Mouse (Mus musculus): ENCODE measurements at regions not wholly inside any gene's neighbourhood (a gene's known extent, or its start where the extent isn't known, plus 50 kb on each side); places are given as distances from the start of the nearest gene placed in this dataset.
A peak's percentile ranks its signal among the peaks of the same experiment; 100 is the strongest.
"Not testable (repeated sequence)": the region's sequence is repeated elsewhere in the genome, so short reads cannot be mapped to it uniquely, and the experiment has no call there.

DNA sequence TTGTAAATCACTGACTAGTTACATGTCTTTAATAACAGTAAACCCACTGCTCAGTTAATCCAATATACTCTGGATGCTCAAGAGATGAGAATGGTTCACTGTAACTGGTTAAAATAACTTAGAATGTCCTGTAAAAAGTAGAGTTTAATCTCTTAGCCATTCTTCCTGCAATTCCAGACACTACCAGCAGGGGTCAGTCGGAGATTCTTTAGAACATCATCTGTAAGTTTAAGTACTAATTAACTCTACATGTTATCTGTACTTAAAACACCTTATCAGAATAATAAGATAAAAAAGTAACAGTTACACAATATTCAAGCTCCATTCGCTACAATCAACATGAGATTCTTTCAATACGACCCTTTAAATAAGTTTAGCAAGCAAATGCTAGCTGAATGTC is 58.7 kb upstream of the Olig3 start:
- WGBS = 61% methylated on average over 3 of the region's 3 CpGs
- no peak overlapping the region for H3K27ac ChIP-seq
- no peak overlapping the region for H3K4me3 ChIP-seq
- H3K4me1 ChIP-seq = no peaks in the 10 kb centered on the region
- H3K9me3 ChIP-seq = no peaks in the 10 kb centered on the region
- H3K36me3 ChIP-seq (replicated peaks) = no peaks in the 10 kb centered on the region
- H3K9ac ChIP-seq = no peak overlapping the region
- H3K27me3 ChIP-seq (replicated peaks) = no peaks in the 10 kb centered on the region
- no peak for ATAC-seq (replicated peaks)
- H3K4me2 ChIP-seq = no peak overlapping the region

DNA sequence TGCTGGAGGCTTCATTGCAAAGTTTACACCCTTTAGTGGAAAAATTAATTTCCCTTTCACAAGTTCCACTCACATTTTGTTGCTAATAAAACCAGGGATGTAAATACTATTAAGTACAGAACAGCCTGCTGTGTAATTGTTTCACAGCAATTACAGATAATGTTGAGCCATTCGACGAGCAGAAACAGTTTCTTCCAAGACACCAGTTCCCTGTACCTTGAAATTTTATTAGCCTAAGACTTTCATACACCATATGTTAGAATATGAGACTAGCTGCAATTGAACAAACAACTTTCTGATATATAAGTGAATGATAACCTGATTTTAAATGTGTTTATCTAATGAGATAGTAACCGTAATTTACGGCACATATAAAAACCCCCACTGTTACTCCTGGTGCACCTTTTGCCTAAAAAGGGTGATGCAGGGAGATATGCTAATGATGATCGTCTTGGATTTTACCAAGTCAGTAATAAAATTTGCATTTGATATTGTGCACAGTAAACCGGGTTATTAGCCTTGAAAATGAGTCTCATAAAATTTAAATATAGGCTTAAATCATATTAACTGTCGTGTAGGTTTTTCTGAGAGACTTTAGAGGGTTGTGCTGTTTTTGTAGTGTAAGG is 60.8 kb upstream of the Olig3 start:
- H3K27me3 ChIP-seq (replicated peaks) = no peaks in the 10 kb centered on the region
- no peaks in the 10 kb centered on the region for H3K4me1 ChIP-seq
- WGBS = 81% methylated on average over 7 of the region's 7 CpGs
- H3K9me3 ChIP-seq = no peaks in the 10 kb centered on the region
- no peak overlapping the region for H3K27ac ChIP-seq
- ATAC-seq (replicated peaks) = no peak
- no peak overlapping the region for H3K9ac ChIP-seq
- no peak overlapping the region for H3K4me3 ChIP-seq
- H3K4me2 ChIP-seq = no peak overlapping the region
- H3K36me3 ChIP-seq (replicated peaks) = no peaks in the 10 kb centered on the region

DNA sequence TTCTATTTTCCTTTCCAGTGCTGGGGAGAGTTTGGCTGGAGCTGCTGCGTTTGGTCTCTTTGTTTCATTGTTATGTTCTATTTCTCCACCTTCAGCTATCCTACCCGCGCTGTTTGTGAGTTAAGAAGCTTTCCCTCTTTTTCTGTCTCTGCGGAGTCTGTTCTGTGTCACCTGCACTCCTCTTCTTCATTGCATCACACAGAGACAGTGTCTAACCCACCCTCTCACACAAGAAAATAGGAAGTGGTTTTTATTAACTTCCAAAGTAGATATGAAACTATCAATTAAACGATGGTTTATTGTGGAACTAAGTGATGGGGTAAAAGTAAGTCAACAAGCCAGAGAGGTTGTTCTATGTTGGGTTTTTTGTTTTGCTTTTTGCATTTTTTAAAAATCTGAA is 64.9 kb upstream of the Olig3 start:
- Histone ChIP-seq H3K4me2 (no peak overlapping the region), H3K9ac (no peak overlapping the region), H3K4me1 (no peaks in the 10 kb centered on the region), H3K36me3 (replicated peaks) (no peaks in the 10 kb centered on the region), H3K27me3 (replicated peaks) (no peaks in the 10 kb centered on the region), H3K9me3 (no peaks in the 10 kb centered on the region), H3K27ac (no peak overlapping the region), H3K4me3 (no peak overlapping the region)
- no peak for ATAC-seq (replicated peaks)
- 71% methylated on average over 5 of the region's 5 CpGs for WGBS

DNA sequence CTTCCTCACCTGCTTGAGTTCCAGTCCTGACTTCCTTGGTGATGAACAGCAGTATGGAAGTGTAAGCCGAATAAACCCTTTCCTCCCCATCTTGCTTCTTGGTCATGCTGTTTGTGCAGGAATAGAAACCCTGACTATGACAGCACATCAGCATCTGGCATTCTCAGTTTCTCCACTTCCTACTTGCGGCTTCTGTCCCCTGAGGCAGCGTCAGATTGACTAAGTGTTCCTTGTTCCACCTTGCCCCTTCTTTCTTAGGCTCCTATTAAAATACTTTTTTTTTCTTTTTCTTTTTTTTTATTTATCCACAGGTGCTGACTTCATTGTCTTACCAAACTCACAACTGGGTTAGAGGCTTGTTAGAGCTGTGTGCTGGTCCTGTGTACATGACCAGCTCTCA is 65.3 kb upstream of the Olig3 start:
- H3K9ac ChIP-seq; H3K4me1 ChIP-seq; H3K27me3 ChIP-seq (replicated peaks); ATAC-seq (replicated peaks); H3K4me3 ChIP-seq; H3K4me2 ChIP-seq; H3K36me3 ChIP-seq (replicated peaks); H3K27ac ChIP-seq; H3K9me3 ChIP-seq: not testable (repeated sequence)
- 97% methylated on average over 3 of the region's 3 CpGs for WGBS

DNA sequence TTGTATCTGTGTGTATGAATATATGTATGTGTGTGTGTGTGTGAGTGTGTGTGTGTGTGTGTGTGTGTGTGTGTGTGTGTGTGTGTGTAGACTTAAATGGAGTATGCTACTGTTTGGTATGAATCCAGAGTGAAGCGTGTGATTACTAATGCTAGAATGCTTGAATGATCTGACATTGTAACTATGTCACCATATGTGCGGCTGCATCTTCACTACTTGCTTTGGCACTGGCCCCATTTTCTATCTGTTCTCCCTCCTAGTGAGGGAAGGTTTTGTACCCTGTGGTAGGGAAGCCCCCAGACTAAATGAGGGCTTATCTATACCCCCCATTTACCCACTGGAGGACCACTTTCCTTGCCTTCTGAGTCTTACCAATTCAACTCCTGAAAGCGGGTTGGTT is 74.2 kb upstream of the Olig3 start:
- ATAC-seq (replicated peaks) = no peak
- WGBS = 88% methylated on average over 3 of the region's 3 CpGs
- Histone ChIP-seq H3K36me3 (replicated peaks) (no peaks in the 10 kb centered on the region), H3K27me3 (replicated peaks) (no peaks in the 10 kb centered on the region), H3K4me3 (no peak overlapping the region), H3K4me2 (no peak overlapping the region), H3K27ac (no peak overlapping the region), H3K9me3 (no peaks in the 10 kb centered on the region), H3K9ac (no peak overlapping the region), H3K4me1 (0 out of 2 replicates have a peak, but pooled peaks cover 4% of the 10 kb centered on the region)

DNA sequence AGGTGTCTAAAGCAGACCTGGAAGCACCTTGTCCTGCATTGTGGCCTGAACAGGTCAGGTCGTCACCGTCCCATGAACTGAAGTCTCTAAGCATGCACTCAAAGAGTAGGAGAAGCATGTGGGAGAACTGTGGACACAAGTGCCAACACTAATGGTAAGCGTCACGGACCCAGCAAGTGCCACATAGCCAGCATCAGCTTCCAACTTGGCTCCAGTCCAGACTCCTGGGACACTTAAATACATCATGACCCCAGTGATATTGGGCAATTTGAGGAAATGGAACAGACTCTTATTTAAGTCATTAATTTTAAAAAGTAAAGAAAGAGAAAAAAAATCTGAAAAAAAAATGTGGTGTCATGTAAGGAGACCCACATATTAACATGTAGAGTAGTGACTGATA is 75.3 kb upstream of the Olig3 start:
- Histone ChIP-seq H3K4me1 (0 out of 2 replicates have a peak, but pooled peaks cover 6% of the 10 kb centered on the region), H3K36me3 (replicated peaks) (no peaks in the 10 kb centered on the region), H3K27me3 (replicated peaks) (no peaks in the 10 kb centered on the region), H3K9me3 (no peaks in the 10 kb centered on the region), H3K4me3 (no peak overlapping the region), H3K9ac (no peak overlapping the region), H3K27ac (no peak overlapping the region), H3K4me2 (no peak overlapping the region)
- ATAC-seq (replicated peaks) = no peak
- 89% methylated on average over 4 of the region's 4 CpGs for WGBS

DNA sequence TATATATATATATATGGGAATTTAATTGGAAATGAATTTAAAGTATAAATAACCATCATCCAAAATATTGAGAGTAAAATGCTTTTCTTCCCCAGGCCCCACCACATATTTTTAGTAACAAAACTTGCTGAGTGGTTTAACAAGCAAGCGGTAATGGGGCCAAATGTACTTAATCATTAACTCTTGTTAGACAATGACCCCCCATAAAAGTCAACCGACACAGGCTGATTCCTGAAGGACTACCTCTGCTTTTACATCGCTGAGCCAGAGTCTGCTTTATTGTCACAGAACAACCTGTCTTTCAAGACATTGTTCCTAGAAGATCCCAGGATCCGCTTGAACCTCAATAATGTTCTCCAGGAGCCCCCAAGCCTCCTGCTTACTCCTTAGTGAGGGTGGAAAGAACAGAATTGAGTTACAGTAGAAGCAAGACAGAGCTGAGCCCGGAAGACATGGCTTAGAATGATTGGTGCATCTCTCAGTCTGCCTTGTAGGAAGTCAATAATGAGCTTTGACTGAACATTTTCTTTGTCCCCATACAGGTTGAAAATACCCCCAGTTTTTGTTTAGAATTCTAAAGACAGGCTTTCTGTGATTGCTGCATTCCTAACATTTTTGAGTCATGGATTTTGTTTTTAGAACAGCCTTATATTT is 78.0 kb upstream of the Olig3 start:
- H3K4me1 ChIP-seq = 0 out of 2 replicates have a peak, but pooled peaks cover 6% of the 10 kb centered on the region
- ATAC-seq (replicated peaks) = no peak
- H3K9ac ChIP-seq = no peak overlapping the region
- H3K9me3 ChIP-seq = no peaks in the 10 kb centered on the region
- WGBS = 76% methylated on average over 5 of the region's 5 CpGs
- H3K27me3 ChIP-seq (replicated peaks) = no peaks in the 10 kb centered on the region
- H3K4me2 ChIP-seq = no peak overlapping the region
- H3K4me3 ChIP-seq = no peak overlapping the region
- no peaks in the 10 kb centered on the region for H3K36me3 ChIP-seq (replicated peaks)
- no peak overlapping the region for H3K27ac ChIP-seq

DNA sequence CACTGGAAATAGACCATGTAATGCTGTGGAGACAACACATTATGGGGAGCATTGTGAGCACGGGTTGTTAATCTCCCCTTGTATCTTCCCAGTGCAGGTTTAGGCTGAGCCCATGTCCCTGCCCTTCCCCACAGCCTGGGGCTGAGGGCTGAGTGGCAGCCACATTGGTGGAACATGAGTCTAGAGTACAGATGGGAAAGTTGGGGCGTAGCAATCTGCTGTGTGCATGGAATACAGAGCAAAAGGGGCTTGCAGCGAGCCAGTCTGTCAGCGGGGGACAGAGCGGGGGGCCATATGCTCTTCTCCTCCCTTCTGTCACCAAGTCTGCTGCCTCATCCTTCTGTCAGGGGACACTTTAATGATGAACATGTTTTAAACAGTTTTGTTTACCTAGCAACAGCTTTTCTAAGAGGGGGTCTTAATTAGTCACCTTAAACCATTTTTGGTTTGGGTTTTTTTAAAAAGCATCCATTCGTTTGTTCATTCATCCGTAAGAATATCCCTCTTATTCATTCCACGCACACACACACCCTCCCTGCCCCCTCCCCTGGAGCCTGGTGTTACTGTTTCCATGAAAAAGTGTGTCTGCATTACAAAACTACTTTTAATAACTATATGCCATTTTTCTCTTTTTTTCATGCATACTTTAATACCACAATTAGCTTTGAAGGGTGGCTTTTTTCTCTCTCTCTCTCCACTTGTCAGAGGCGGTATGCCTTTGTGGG is 79.1 kb upstream of the Olig3 start:
- Histone ChIP-seq H3K9ac (no peak overlapping the region), H3K4me2 (no peak overlapping the region), H3K27ac (no peak overlapping the region), H3K27me3 (replicated peaks) (no peaks in the 10 kb centered on the region), H3K9me3 (no peaks in the 10 kb centered on the region), H3K4me1 (0 out of 2 replicates have a peak, but pooled peaks cover 6% of the 10 kb centered on the region), H3K4me3 (no peak overlapping the region), H3K36me3 (replicated peaks) (no peaks in the 10 kb centered on the region)
- ATAC-seq (replicated peaks) = peak; percentile 83
- 29% methylated on average over 9 of the region's 9 CpGs for WGBS

DNA sequence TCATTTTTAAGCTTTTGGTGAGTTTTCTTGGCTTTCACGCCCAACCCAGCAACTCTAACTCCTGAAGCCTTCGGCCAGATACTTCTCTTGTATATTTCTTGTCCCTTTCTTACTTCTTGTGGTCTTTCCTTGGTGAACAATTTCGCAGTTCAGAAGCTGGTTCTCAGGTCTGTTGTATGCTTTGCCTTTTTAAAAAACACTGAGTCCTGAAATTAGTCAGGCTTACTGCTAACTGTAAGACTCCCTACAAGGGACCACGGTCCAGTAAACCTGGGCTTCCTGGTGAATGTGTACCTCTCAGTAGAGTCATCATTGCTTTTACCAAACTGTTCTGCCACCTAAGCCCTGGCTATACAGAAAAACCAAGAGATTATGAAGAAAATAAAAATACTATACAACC is 81.3 kb upstream of the Olig3 start:
- H3K27ac ChIP-seq = no peak overlapping the region
- 0 out of 2 replicates have a peak, but pooled peaks cover 6% of the 10 kb centered on the region for H3K4me1 ChIP-seq
- no peak for ATAC-seq (replicated peaks)
- WGBS = 93% methylated on average over 4 of the region's 4 CpGs
- H3K4me3 ChIP-seq = no peak overlapping the region
- no peak overlapping the region for H3K4me2 ChIP-seq
- no peaks in the 10 kb centered on the region for H3K27me3 ChIP-seq (replicated peaks)
- no peaks in the 10 kb centered on the region for H3K36me3 ChIP-seq (replicated peaks)
- H3K9me3 ChIP-seq = no peaks in the 10 kb centered on the region
- H3K9ac ChIP-seq = no peak overlapping the region

DNA sequence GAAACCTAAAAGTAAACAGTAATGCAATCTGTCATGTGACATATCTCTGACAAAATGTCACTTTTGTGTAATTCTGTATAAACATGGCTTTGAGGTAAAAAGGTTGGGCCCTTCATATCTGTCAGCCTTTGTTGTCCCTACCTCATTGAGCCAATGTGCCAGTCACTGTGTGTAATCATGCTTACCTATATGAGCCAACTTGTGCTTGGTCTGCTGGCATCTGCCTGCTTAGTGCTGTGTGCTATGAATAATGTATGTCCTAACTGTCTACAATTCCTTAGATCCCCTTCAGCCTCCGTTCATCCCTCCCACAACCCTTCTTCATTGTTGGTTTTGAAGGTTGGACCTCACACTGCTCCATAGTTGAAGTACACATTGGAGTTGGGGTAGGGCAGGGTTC is 86.9 kb upstream of the Olig3 start:
- no peaks in the 10 kb centered on the region for H3K36me3 ChIP-seq (replicated peaks)
- no peaks in the 10 kb centered on the region for H3K9me3 ChIP-seq
- no peak overlapping the region for H3K4me2 ChIP-seq
- 45% methylated on average over 1 of the region's 1 CpGs for WGBS
- H3K4me3 ChIP-seq = no peak overlapping the region
- ATAC-seq (replicated peaks) = no peak
- H3K27me3 ChIP-seq (replicated peaks) = no peaks in the 10 kb centered on the region
- H3K9ac ChIP-seq = no peak overlapping the region
- no peaks in the 10 kb centered on the region for H3K4me1 ChIP-seq
- H3K27ac ChIP-seq = no peak overlapping the region

DNA sequence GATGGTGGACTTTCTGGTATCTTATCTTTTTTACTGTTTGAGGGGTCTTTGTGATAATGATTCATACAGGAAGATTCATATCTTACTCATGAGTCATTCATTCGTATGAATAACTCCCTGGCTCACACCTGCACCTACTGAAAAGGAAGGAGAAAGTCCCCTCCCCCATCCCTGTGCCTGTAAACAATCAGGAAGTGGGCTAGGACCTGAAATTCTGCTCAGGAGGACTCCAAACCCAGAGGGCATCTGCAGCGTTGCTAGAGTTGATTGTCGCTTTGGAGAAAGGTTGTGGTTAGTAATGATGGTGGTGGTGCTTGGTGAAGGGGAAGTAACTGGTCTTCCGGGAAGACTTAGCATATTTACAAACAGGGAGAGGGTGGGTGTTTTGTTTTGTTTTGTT is 88.3 kb upstream of the Olig3 start:
- no peak for ATAC-seq (replicated peaks)
- WGBS = 78% methylated on average over 4 of the region's 4 CpGs
- no peaks in the 10 kb centered on the region for H3K9me3 ChIP-seq
- H3K4me3 ChIP-seq = no peak overlapping the region
- no peaks in the 10 kb centered on the region for H3K27me3 ChIP-seq (replicated peaks)
- H3K27ac ChIP-seq = no peak overlapping the region
- H3K4me1 ChIP-seq = no peaks in the 10 kb centered on the region
- no peak overlapping the region for H3K4me2 ChIP-seq
- no peak overlapping the region for H3K9ac ChIP-seq
- no peaks in the 10 kb centered on the region for H3K36me3 ChIP-seq (replicated peaks)

DNA sequence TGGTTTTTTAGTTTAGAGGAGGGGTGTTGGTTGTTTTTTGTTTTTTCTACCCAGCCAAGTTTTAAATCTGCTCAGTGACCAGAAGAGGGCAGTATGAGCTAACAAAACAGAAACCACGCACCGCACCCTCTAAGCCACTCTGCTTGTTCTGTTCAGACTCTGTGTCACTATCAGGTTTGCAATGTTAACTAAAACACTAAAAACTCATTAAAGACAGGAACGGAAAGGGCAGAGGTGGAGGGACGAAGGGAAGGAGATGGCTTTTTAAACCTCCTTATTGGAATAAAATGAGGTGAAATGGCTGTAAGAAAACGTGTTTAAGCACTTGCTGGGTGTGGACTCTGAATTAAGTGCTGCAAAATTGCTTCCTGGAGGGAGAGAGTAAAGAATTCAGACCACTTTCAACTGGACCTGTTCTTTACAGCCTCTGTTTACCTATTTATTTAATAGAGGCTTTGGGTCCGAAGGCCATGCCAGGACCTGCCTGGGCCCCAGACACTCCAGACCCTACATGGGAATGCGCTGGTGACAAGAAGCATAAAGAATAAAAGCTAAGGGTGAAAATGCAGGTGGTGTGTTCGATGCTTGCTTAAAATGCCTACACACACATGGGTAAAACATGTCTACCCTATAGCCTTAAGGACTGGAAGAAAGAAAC is 116.1 kb upstream of the Olig3 start:
- no peak overlapping the region for H3K9ac ChIP-seq
- H3K9me3 ChIP-seq = no peaks in the 10 kb centered on the region
- no peak overlapping the region for H3K4me3 ChIP-seq
- ATAC-seq (replicated peaks) = peak; percentile 88
- H3K36me3 ChIP-seq (replicated peaks) = no peaks in the 10 kb centered on the region
- no peak overlapping the region for H3K27ac ChIP-seq
- H3K4me1 ChIP-seq = no peaks in the 10 kb centered on the region
- H3K4me2 ChIP-seq = no peak overlapping the region
- no peaks in the 10 kb centered on the region; the same call in 1 of the 2 replicates for H3K27me3 ChIP-seq (replicated peaks)
- WGBS = 41% methylated on average over 8 of the region's 8 CpGs
